Mouse (Mus musculus): ENCODE results near the gene Cacnb2. TPM values are rescaled to one million over a fixed set of nuclear protein-coding genes. Genes with fewer than 3 reads are reported as not detected.

Gene Cacnb2
- 0.53 and 0.54 TPM in 2 replicates for total RNA-seq (2012; rRNA removed)

DNA sequence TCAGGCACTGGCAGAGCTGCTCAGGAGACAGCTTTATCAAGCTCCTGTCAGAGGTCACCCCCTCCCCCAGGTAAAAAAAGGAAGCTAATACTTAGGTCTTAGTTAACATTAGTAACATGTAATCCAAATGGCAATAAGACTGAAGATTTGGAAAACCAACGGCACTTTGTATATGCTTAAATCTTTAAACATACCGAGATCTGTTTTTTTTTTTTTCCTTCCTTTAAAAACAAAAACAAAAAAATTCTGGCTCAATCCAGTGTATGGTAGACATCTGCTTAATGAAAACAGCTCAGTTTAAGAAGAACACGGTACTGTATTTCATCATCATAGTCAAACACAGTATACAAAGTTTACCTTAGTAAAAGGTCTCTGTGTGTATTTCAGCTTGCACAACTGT, at the start of gene Cacnb2:
Cacnb2 (plus strand) TSS at position 301 of the 400 bp plus-strand sequence.
- Histone ChIP-seq H3K27ac (ENCODE audit: insufficient read depth, low read depth, low read length, poor library complexity, severe bottlenecking) (no peak within 1 kb of the TSS), H3K4me1 (ENCODE audit: control insufficient read depth in 2 of 2, insufficient read depth in 2 of 2, low read length in 2 of 2, poor library complexity in 1 of 2) (peaks cover 0 to 3% of the 10 kb centered on the region in 2 experiments; a peak in 1 of 4 replicates), H3K9me3 (ENCODE audit: control insufficient read depth, insufficient read depth, low read depth, low read length) (no peaks in the 10 kb centered on the region), H3K9ac (ENCODE audit: insufficient read depth, low read depth, low read length, poor library complexity, severe bottlenecking) (peak within 1 kb of the TSS; percentile 76), H3K4me3 (ENCODE audit: insufficient read depth in 1 of 2, low read depth in 1 of 2, low read length in 2 of 2, poor library complexity in 1 of 2, severe bottlenecking in 1 of 2) (peak within 1 kb of the TSS; percentile 72 to 77), H3K36me3 (ENCODE audit: control insufficient read depth, insufficient read depth, low read length, poor library complexity, severe bottlenecking) (no peaks in the 10 kb centered on the region)
- TF ChIP-seq MAFK (IDR thresholded peaks at IDR 0.05; ENCODE audit: insufficient read depth, low read depth, low read length): no peak
- no peak for TF ChIP-seq ZNF384 (IDR thresholded peaks at IDR 0.05; ENCODE audit: low read depth, low read length)
- TF ChIP-seq HCFC1 (IDR thresholded peaks at IDR 0.05; ENCODE audit: borderline replicate concordance, insufficient read depth, low read length): no peak
- no peak for TF ChIP-seq ZC3H11A (IDR thresholded peaks at IDR 0.05; ENCODE audit: borderline replicate concordance, low read depth, low read length)
- in situ Hi-C loops (cut with MboI; ENCODE audit: low sequenced_read_pairs in 2 of 2, unreplicated experiment in 2 of 2): no loop called here
- no peak for DNase-seq (ENCODE audit: low read depth, low spot score)

DNA sequence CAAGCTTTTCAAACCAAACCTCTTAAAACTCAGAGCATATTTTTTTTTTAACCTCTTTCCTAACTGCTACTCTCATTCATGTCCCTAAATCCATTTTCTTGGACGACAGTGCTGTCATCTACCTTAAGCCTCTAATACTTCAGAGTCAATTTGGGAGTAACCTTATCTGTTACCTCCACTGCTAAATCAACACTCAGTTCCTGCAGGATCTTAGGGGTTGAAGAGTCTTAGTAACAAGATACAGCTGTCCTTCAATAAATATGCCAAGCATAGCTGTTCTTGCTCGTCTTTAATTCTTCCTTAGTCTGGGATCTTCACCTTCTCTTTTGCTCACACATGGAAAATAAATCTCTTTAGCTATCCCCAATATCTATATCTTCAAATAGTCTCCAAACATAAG, 34.9 kb upstream of the Cacnb2 start:
- in situ Hi-C loops (cut with MboI; ENCODE audit: low sequenced_read_pairs in 2 of 2, unreplicated experiment in 2 of 2): no loop called here
- Histone ChIP-seq H3K4me3 (ENCODE audit: insufficient read depth in 1 of 2, low read depth in 1 of 2, low read length in 2 of 2, poor library complexity in 1 of 2, severe bottlenecking in 1 of 2) (no peak overlapping the region), H3K27ac (ENCODE audit: insufficient read depth, low read depth, low read length, poor library complexity, severe bottlenecking) (no peak overlapping the region), H3K36me3 (ENCODE audit: control insufficient read depth, insufficient read depth, low read length, poor library complexity, severe bottlenecking) (no peaks in the 10 kb centered on the region), H3K4me1 (ENCODE audit: control insufficient read depth in 2 of 2, insufficient read depth in 2 of 2, low read length in 2 of 2, poor library complexity in 1 of 2) (no peaks in the 10 kb centered on the region), H3K9me3 (ENCODE audit: control insufficient read depth, insufficient read depth, low read depth, low read length) (no peaks in the 10 kb centered on the region), H3K9ac (ENCODE audit: insufficient read depth, low read depth, low read length, poor library complexity, severe bottlenecking) (no peak overlapping the region)
- TF ChIP-seq ZC3H11A (IDR thresholded peaks at IDR 0.05; ENCODE audit: borderline replicate concordance, low read depth, low read length) (no peak), CHD2 (IDR thresholded peaks at IDR 0.05; ENCODE audit: low read depth, low read length) (no peak), ZNF384 (IDR thresholded peaks at IDR 0.05; ENCODE audit: low read depth, low read length) (no peak), HCFC1 (IDR thresholded peaks at IDR 0.05; ENCODE audit: borderline replicate concordance, insufficient read depth, low read length) (no peak), MAFK (IDR thresholded peaks at IDR 0.05; ENCODE audit: insufficient read depth, low read depth, low read length) (no peak)
- no peak for DNase-seq (ENCODE audit: low read depth, low spot score)

DNA sequence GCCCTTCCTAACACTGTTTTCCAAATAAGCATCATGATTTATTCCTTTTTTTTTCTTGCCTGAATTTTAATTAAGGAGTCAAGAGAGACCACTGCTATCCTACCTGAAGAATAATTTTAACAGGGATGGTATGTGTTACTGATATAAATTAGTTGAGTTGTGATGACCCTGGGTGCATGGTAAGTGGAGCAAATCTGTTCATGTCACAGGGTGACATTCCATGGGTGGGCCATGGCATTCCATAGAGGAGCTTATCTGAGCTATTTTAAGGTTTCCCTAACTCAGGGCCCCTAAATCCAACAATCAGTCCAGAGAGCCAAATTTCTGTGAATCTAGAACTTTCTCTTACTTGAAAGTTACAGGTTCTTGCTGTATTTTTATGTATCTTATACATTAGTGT, 31.6 kb upstream of the Cacnb2 start:
- in situ Hi-C loops (cut with MboI; ENCODE audit: low sequenced_read_pairs in 2 of 2, unreplicated experiment in 2 of 2): no loop called here
- no peaks in the 10 kb centered on the region for H3K4me1 ChIP-seq (ENCODE audit: control insufficient read depth in 2 of 2, insufficient read depth in 2 of 2, low read length in 2 of 2, poor library complexity in 1 of 2)
- H3K4me3 ChIP-seq (ENCODE audit: insufficient read depth in 1 of 2, low read depth in 1 of 2, low read length in 2 of 2, poor library complexity in 1 of 2, severe bottlenecking in 1 of 2): no peak overlapping the region
- H3K36me3 ChIP-seq (ENCODE audit: control insufficient read depth, insufficient read depth, low read length, poor library complexity, severe bottlenecking): no peaks in the 10 kb centered on the region
- DNase-seq (ENCODE audit: low read depth, low spot score): no peak
- no peaks in the 10 kb centered on the region for H3K9me3 ChIP-seq (ENCODE audit: control insufficient read depth, insufficient read depth, low read depth, low read length)
- TF ChIP-seq ZC3H11A (IDR thresholded peaks at IDR 0.05; ENCODE audit: borderline replicate concordance, low read depth, low read length) (no peak), HCFC1 (IDR thresholded peaks at IDR 0.05; ENCODE audit: borderline replicate concordance, insufficient read depth, low read length) (no peak)
- no peak overlapping the region for H3K27ac ChIP-seq (ENCODE audit: insufficient read depth, low read depth, low read length, poor library complexity, severe bottlenecking)
- H3K9ac ChIP-seq (ENCODE audit: insufficient read depth, low read depth, low read length, poor library complexity, severe bottlenecking): no peak overlapping the region

DNA sequence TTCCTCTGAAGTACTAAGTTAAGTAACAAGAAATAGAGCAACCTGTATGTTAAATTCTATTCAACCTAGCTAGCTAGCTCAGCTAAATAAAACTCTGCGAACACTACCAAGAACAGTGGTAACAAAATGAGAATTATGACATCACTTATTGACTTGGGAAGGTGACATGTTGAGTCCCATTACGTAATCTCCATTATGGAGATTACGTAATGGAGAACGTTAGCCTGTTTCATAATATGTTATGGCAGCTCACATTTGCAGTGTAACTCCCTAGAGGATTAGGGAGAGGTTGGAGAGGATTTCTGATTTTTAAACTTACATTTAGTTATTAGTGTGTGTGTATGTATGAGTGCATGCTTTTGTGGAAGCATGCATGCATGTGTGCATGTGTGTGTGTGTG, 13.3 kb upstream of the Cacnb2 start:
- no peak overlapping the region for H3K4me3 ChIP-seq (ENCODE audit: insufficient read depth in 1 of 2, low read depth in 1 of 2, low read length in 2 of 2, poor library complexity in 1 of 2, severe bottlenecking in 1 of 2)
- DNase-seq (ENCODE audit: low read depth, low spot score): no peak
- H3K9ac ChIP-seq (ENCODE audit: insufficient read depth, low read depth, low read length, poor library complexity, severe bottlenecking): no peak overlapping the region
- in situ Hi-C loops (cut with MboI; ENCODE audit: low sequenced_read_pairs in 2 of 2, unreplicated experiment in 2 of 2): no loop called here
- H3K9me3 ChIP-seq (ENCODE audit: control insufficient read depth, insufficient read depth, low read depth, low read length): no peaks in the 10 kb centered on the region
- TF ChIP-seq HCFC1 (IDR thresholded peaks at IDR 0.05; ENCODE audit: borderline replicate concordance, insufficient read depth, low read length) (no peak), MAFK (IDR thresholded peaks at IDR 0.05; ENCODE audit: insufficient read depth, low read depth, low read length) (no peak)
- no peaks in the 10 kb centered on the region for H3K4me1 ChIP-seq (ENCODE audit: control insufficient read depth in 2 of 2, insufficient read depth in 2 of 2, low read length in 2 of 2, poor library complexity in 1 of 2)
- H3K36me3 ChIP-seq (ENCODE audit: control insufficient read depth, insufficient read depth, low read length, poor library complexity, severe bottlenecking): no peaks in the 10 kb centered on the region
- H3K27ac ChIP-seq (ENCODE audit: insufficient read depth, low read depth, low read length, poor library complexity, severe bottlenecking): no peak overlapping the region

DNA sequence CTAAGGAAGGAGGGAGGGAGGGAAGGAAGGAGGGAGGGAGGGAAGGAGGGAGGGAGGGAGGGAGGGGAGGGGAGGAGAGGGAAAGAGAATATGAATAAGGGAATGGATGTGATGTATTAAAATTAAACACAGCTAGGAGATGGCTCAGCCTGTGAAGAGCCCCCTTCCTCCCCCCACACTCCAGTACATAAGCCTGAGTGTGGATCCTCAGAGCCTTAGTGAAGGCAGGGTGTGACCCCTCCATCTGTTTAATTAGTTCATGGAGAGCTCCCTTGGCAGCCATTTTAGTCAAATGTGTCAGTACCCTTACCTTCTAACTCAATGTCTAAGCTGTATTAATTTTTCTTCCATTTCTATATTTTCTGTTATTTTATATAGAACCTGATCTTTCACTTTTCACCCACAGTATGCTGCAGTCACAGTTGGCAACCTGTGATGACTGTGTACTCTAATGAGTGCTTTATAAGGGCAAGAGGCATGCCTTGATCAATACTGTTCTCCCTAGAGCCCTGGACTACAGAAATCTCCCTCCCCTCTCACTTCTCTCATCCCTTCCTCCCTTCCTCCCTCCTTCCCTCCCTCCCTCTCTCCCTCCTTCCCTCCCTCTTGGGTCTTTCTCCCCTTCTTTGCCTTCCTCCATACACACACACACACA, 4.9 kb upstream of the Cacnb2 start:
- no peak for DNase-seq (ENCODE audit: low read depth, low spot score)
- H3K9me3 ChIP-seq (ENCODE audit: control insufficient read depth, insufficient read depth, low read depth, low read length): no peaks in the 10 kb centered on the region
- no peak overlapping the region for H3K9ac ChIP-seq (ENCODE audit: insufficient read depth, low read depth, low read length, poor library complexity, severe bottlenecking)
- in situ Hi-C loops (cut with MboI; ENCODE audit: low sequenced_read_pairs in 2 of 2, unreplicated experiment in 2 of 2): no loop called here
- no peaks in the 10 kb centered on the region for H3K4me1 ChIP-seq (ENCODE audit: control insufficient read depth in 2 of 2, insufficient read depth in 2 of 2, low read length in 2 of 2, poor library complexity in 1 of 2)
- no peaks in the 10 kb centered on the region for H3K36me3 ChIP-seq (ENCODE audit: control insufficient read depth, insufficient read depth, low read length, poor library complexity, severe bottlenecking)
- no peak overlapping the region for H3K4me3 ChIP-seq (ENCODE audit: insufficient read depth in 1 of 2, low read depth in 1 of 2, low read length in 2 of 2, poor library complexity in 1 of 2, severe bottlenecking in 1 of 2)
- H3K27ac ChIP-seq (ENCODE audit: insufficient read depth, low read depth, low read length, poor library complexity, severe bottlenecking): no peak overlapping the region
- TF ChIP-seq HCFC1 (IDR thresholded peaks at IDR 0.05; ENCODE audit: borderline replicate concordance, insufficient read depth, low read length) (no peak), CHD2 (IDR thresholded peaks at IDR 0.05; ENCODE audit: low read depth, low read length) (no peak), ZNF384 (IDR thresholded peaks at IDR 0.05; ENCODE audit: low read depth, low read length) (no peak), ZC3H11A (IDR thresholded peaks at IDR 0.05; ENCODE audit: borderline replicate concordance, low read depth, low read length) (no peak), MAFK (IDR thresholded peaks at IDR 0.05; ENCODE audit: insufficient read depth, low read depth, low read length) (no peak)

All from ES-E14 (cell line).